Mouse (Mus musculus): ENCODE results near the gene Kdm8. TPM values are rescaled to one million over a fixed set of nuclear protein-coding genes. Genes with fewer than 3 reads are reported as not detected.

Gene Kdm8
- total and polyA plus RNA-seq, 3 experiments: 11.6 to 14.7 TPM; not detected in 1

- H3K27me3 ChIP-seq (ENCODE audit: control insufficient read depth in 1 of 2, insufficient read depth in 2 of 2, low read length in 2 of 2): no peaks in the 10 kb centered on the region
- no peaks in the 10 kb centered on the region for H3K36me3 ChIP-seq (ENCODE audit: control insufficient read depth in 1 of 2, insufficient read depth in 2 of 2, low read length in 2 of 2)
- H3K79me2 ChIP-seq (ENCODE audit: control insufficient read depth, insufficient read depth, low read length, poor library complexity): no peaks in the 10 kb centered on the region; the same call in 1 of the 2 replicates
- H3K9me3 ChIP-seq (replicated peaks; ENCODE audit: insufficient read depth, low read length): no peaks in the 10 kb centered on the region; the same call in 1 of the 2 replicates
- TF ChIP-seq RAD21 (IDR thresholded peaks at IDR 0.05; ENCODE audit: low read depth, low read length): peak; percentile 20
- TF ChIP-seq MAFK (IDR thresholded peaks at IDR 0.05; ENCODE audit: borderline replicate concordance, low read depth, low read length): no peak
- no peak for TF ChIP-seq CHD1 (IDR thresholded peaks at IDR 0.05; ENCODE audit: low read depth, low read length)
- TF ChIP-seq MAZ (IDR thresholded peaks at IDR 0.05; ENCODE audit: low read depth, low read length): no peak
- peak; percentile 12 to 38 (median 13); a peak in 2 of 6 replicates for TF ChIP-seq CTCF (IDR thresholded peaks at IDR 0.05 in 2 of 3, conservative IDR thresholded peaks at IDR 0.05 in 1 of 3; ENCODE audit: control insufficient read depth in 1 of 3, insufficient read depth in 1 of 3, low read depth in 2 of 3, low read length in 3 of 3, poor library complexity in 1 of 3, severe bottlenecking in 1 of 3)
- no peak for TF ChIP-seq MXI1 (IDR thresholded peaks at IDR 0.05; ENCODE audit: low read depth, low read length)
- TF ChIP-seq GABPA (IDR thresholded peaks at IDR 0.05; ENCODE audit: low read depth, low read length): no peak
- TF ChIP-seq CHD2 (IDR thresholded peaks at IDR 0.05; ENCODE audit: low read length): no peak
- TF ChIP-seq MYB (IDR thresholded peaks at IDR 0.05; ENCODE audit: low read depth, low read length): no peak
- TF ChIP-seq POLR2AphosphoS2 (IDR thresholded peaks at IDR 0.05; ENCODE audit: low read length): no peak
- no peak for TF ChIP-seq ELF1 (IDR thresholded peaks at IDR 0.05; ENCODE audit: low read depth, low read length)
- TF ChIP-seq BHLHE40 (IDR thresholded peaks at IDR 0.05; ENCODE audit: borderline replicate concordance, low read depth, low read length): no peak
- peak; percentile 47 for TF ChIP-seq SMC3 (IDR thresholded peaks at IDR 0.05; ENCODE audit: low read depth, low read length)
- TF ChIP-seq ZC3H11A (IDR thresholded peaks at IDR 0.05; ENCODE audit: low read depth, low read length): 0 out of 2 replicates have a peak, but pooled peaks have one; percentile 12
- no peak for TF ChIP-seq NRF1 (IDR thresholded peaks at IDR 0.05; ENCODE audit: insufficient read depth, low read depth, low read length, poor library complexity, severe bottlenecking)
- H3K4me1 ChIP-seq (ENCODE audit: control insufficient read depth in 1 of 2, insufficient read depth in 2 of 2, low read length in 2 of 2): no peaks in the 10 kb centered on the region
- no peak overlapping the region for H3K27ac ChIP-seq (ENCODE audit: control insufficient read depth, low read depth, low read length)
- H3K4me3 ChIP-seq (ENCODE audit: control insufficient read depth in 1 of 2, insufficient read depth in 1 of 2, low read depth in 2 of 2, low read length in 2 of 2): no peak overlapping the region
- H3K9ac ChIP-seq (ENCODE audit: control insufficient read depth, low read depth, low read length, poor library complexity, severe bottlenecking): no peak overlapping the region
- no peak for DNase-seq (ENCODE audit: low read depth, low spot score)
Observed at GRCm38 (mm10) chr7:125407136-125407535, 37.3 kb upstream of the Kdm8 start.

- no peak overlapping the region for H3K27ac ChIP-seq (ENCODE audit: control insufficient read depth, low read depth, low read length)
- no peaks in the 10 kb centered on the region for H3K27me3 ChIP-seq (ENCODE audit: control insufficient read depth in 1 of 2, insufficient read depth in 2 of 2, low read length in 2 of 2)
- no peaks in the 10 kb centered on the region; the same call in 1 of the 2 replicates for H3K9me3 ChIP-seq (replicated peaks; ENCODE audit: insufficient read depth, low read length)
- peak; percentile 46 for DNase-seq (ENCODE audit: low read depth, low spot score)
- peaks cover 0 to 11% of the 10 kb centered on the region in 2 experiments; a peak in 2 of 4 replicates for H3K36me3 ChIP-seq (ENCODE audit: control insufficient read depth in 1 of 2, insufficient read depth in 2 of 2, low read length in 2 of 2)
- no peak overlapping the region for H3K9ac ChIP-seq (ENCODE audit: control insufficient read depth, low read depth, low read length, poor library complexity, severe bottlenecking)
- H3K79me2 ChIP-seq (ENCODE audit: control insufficient read depth, insufficient read depth, low read length, poor library complexity): no peaks in the 10 kb centered on the region
- H3K4me1 ChIP-seq (ENCODE audit: control insufficient read depth in 1 of 2, insufficient read depth in 2 of 2, low read length in 2 of 2): peaks cover 20 to 27% of the 10 kb centered on the region in 2 experiments
- no peak overlapping the region for H3K4me3 ChIP-seq (ENCODE audit: control insufficient read depth in 1 of 2, insufficient read depth in 1 of 2, low read depth in 2 of 2, low read length in 2 of 2)
- TF ChIP-seq RCOR1 (IDR thresholded peaks at IDR 0.05; ENCODE audit: low read depth, low read length) (0 out of 2 replicates have a peak, but pooled peaks have one; percentile 49), POLR2A (IDR thresholded peaks at IDR 0.05; ENCODE audit: control insufficient read depth in 1 of 2, insufficient read depth in 1 of 2, low read depth in 1 of 2, low read length in 2 of 2, poor library complexity in 1 of 2) (no peak), MYB (IDR thresholded peaks at IDR 0.05; ENCODE audit: low read depth, low read length) (peak; percentile 65), NRF1 (IDR thresholded peaks at IDR 0.05; ENCODE audit: insufficient read depth, low read depth, low read length, poor library complexity, severe bottlenecking) (no peak), CHD1 (IDR thresholded peaks at IDR 0.05; ENCODE audit: low read depth, low read length) (no peak), ZNF384 (IDR thresholded peaks at IDR 0.05; ENCODE audit: low read depth, low read length) (0 out of 2 replicates have a peak, but pooled peaks have one; percentile 13), TAL1 (IDR thresholded peaks at IDR 0.05; ENCODE audit: low read length) (no peak), CHD2 (IDR thresholded peaks at IDR 0.05; ENCODE audit: low read length) (no peak), E2F4 (IDR thresholded peaks at IDR 0.05; ENCODE audit: borderline replicate concordance, low read depth, low read length) (no peak), ZC3H11A (IDR thresholded peaks at IDR 0.05; ENCODE audit: low read depth, low read length) (no peak), TBP (IDR thresholded peaks at IDR 0.05; ENCODE audit: low read depth, low read length) (0 out of 2 replicates have a peak, but pooled peaks have one; percentile 27), ETS1 (IDR thresholded peaks at IDR 0.05; ENCODE audit: low read depth, low read length) (peak; percentile 75), JUND (IDR thresholded peaks at IDR 0.05; ENCODE audit: low read depth, low read length) (no peak), NELFE (IDR thresholded peaks at IDR 0.05; ENCODE audit: low read depth, low read length) (no peak), BHLHE40 (IDR thresholded peaks at IDR 0.05; ENCODE audit: borderline replicate concordance, low read depth, low read length) (0 out of 2 replicates have a peak, but pooled peaks have one; percentile 7), SIN3A (IDR thresholded peaks at IDR 0.05; ENCODE audit: low read length) (peak; percentile 53; the same call in 1 of the 2 replicates), POLR2AphosphoS5 (IDR thresholded peaks at IDR 0.05; ENCODE audit: borderline replicate concordance, low read depth, low read length) (no peak), GATA1 (IDR thresholded peaks at IDR 0.05; ENCODE audit: low read depth, low read length) (peak; percentile 63), USF2 (IDR thresholded peaks at IDR 0.05; ENCODE audit: borderline replicate concordance in 1 of 2, insufficient read depth in 1 of 2, low read depth in 1 of 2, low read length in 2 of 2) (no peak), ZMIZ1 (IDR thresholded peaks at IDR 0.05; ENCODE audit: low read depth, low read length) (no peak), MXI1 (IDR thresholded peaks at IDR 0.05; ENCODE audit: low read depth, low read length) (no peak), TCF12 (IDR thresholded peaks at IDR 0.05; ENCODE audit: low read depth, low read length) (peak; percentile 94), MAZ (IDR thresholded peaks at IDR 0.05; ENCODE audit: low read depth, low read length) (no peak)
Observed at GRCm38 (mm10) chr7:125415087-125415486, 29.4 kb upstream of the Kdm8 start.

Data from MEL (cell line).